Mouse (Mus musculus): ENCODE results near the gene Pum1.
A peak's percentile ranks its signal among the peaks of the same experiment; 100 is the strongest.

Gene Pum1

DNA sequence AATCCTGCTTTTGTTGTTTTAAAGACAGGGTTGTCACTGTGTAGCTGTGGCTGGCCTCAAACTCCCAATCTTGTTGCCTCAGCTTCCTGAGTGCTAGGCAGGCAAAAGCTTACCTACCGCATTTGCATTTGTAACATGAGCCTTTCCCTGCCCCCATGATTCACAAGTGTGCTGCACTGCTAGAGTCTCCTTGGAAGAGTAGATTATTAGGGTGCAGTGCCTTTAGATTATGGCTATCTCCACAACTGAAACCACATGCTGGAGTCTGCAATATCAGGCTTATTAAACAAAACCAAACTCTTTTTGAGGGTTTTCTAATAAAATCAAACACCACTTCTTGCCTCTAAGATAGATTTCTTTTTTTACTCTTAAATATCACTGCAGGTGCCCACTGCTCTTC lies 59.5 kb downstream of the Pum1 start:
- DNase-seq (ENCODE audit: low read depth, low spot score), result no peak

DNA sequence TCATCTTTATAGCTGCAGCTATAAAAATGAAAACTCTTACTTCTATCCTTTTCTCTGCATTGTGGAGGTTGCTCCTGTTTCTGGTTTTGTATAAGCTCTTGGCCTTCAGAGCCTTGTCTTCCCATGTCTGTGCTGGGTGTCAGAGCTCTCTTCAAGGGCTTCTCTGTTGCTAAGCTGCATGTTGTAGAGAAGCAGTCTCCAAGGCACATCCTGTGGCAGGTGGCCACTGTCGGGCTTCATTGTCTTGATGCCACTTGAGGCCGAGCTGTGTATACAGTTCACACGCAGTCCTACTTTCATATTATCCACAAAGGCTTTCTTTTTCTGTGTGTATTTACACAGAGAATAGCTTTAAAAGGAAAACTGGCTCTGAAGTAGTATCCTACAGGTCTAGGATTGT lies 63.0 kb downstream of the Pum1 start:
- DNase-seq (ENCODE audit: low read depth, low spot score), result no peak

DNA sequence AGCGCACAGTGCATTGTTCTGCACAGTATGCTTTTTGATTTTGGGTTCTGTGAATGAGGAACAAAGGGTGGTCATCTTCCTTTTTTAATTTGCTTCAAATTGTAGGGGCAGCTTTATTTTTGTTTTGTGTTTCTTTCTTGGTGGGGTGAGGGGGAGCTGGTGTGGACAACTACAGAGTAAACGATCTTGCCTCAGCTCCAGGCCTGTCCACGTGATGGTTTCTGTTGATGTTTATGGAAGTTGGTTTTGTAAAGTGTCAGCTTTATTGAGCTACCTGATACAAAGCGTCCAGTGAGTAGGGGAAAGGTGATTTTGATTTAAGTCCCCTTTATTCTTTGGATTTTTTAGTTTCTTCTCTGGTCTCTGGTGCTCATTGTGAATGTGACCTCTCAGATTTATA lies 72.8 kb downstream of the Pum1 start:
- no peak for DNase-seq (ENCODE audit: low read depth, low spot score)

DNA sequence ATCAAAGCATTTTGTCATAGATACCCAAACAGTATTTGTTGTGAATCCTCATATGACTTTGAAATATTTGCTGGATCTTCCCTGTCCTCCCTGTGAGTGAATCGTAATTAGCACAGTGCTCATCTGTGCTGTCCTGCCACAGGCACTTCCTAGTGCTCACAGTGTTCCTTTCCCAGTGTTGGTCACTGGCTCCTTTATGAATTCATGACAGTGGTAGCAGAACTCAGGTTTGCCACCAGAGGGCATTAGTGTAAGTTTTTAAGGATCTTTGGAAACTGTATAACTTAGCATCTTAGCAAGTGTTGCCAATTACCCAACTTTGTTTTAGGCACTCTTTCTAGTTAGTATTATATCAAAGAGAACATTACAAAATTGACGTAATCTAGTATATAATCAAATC lies 75.4 kb downstream of the Pum1 start:
- peak; percentile 55 for DNase-seq (ENCODE audit: low read depth, low spot score)

DNA sequence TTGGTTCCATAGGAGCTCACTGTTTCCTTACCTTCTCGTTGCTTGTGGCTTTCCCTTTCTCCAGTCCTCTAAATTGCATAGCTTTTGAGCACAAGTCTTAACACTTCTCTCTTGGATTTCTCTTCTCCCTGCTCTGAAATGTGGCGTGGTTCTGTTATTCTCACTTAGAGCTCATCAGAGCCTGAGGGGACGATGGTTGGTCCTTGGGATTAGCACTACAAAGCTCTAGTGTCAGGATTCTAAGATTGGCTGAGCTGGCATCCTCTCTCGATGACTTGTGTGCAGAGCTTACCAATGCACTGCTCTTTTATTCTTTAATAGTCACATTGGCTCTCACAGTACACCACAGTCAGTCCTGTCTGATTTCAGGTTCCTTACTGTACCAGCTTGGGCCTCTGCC lies 80.9 kb downstream of the Pum1 start:
- peak; percentile 18 for DNase-seq (ENCODE audit: low read depth, low spot score)

DNA sequence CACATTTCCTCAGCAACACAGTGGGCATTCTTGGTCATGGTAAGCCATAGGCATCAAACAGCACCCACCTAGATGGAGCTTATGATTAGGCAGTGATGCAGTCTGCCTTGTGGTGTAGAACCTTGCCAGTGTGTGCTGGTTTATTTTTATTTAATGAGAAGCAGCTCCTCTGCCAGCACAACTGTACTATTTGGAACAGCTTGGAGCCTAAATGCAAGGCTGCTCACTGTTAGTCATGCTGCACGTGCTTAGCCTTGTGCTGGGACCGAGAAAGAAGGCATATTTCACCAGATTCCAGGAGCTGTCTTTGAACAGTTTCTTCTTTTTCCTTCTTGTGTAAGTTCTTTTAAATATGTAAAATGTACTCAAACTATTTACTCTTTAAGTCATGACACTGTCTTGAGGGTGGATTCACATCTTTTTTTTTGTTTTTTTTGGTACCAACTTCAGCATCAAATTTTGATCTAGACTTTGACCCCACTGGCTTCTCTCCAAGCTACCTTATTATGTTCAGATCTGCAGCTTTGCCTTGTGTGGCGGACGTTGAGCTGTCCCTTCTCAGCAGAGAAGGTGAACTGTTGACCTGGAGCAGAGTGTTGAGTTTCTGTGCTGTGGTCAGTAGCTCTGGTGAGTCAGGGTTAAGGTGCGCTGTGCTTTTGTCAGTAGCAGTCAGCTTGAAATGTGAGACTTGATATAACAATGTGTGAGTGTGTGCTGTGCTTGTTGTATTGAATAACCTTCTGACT lies 82.6 kb downstream of the Pum1 start:
- peak; percentile 97 for DNase-seq (ENCODE audit: low read depth, low spot score)

DNA sequence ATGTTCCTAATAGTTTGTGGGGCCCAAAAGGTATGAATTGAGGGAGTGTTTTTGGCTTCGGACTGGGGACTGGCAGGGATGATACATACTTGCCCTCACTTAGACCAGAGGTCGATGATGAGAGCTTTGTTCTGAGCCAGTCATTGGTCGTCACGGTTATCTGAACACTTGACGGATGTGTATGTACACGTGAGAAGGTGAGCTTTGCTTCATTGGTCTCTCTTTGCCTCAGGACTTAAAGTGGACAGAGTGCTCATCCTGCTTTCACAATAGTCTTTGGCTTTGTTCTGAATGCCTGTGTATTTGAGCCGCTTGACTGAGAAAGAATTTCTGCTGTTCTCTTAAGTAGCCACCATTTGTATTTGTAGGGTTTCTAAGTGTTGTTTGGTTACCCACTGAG lies 86.4 kb downstream of the Pum1 start:
- DNase-seq (ENCODE audit: low read depth, low spot score), result no peak

DNA sequence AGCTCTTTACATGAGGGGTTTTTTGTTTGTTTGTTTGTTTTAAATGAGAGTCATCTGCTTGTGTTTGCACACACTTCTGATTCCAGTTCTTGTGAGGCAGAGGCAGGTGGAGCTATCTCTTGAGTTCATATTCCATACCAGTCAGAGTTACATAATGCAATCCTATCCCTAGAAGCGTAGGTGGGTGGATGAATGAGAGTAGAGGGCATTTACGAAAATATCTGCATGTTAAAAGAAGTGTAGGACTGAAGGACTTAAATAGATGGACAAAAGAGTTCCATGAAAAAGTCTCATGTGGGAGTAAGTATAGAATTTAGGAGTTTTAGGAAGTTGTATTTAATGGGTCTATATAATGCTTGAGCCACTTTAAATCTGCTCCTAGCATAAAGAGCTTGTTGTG lies 88.8 kb downstream of the Pum1 start:
- DNase-seq (ENCODE audit: low read depth, low spot score), result peak; percentile 69

DNA sequence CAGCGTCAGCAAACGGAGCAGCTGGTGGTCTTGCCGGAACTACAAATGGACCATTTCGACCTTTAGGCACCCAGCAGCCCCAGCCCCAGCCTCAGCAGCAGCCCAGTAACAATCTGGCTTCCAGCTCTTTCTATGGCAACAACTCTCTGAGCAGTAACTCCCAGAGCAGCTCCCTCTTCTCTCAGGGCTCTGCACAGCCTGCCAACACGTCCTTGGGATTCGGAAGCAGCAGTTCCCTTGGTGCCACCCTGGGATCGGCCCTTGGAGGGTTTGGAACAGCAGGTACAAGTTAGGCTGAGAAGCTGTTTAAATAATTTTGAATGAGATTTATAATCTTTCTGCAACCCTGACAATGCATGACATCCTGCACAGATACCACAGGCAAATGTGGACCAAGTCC lies 89.5 kb downstream of the Pum1 start:
- no peak for DNase-seq (ENCODE audit: low read depth, low spot score)

DNA sequence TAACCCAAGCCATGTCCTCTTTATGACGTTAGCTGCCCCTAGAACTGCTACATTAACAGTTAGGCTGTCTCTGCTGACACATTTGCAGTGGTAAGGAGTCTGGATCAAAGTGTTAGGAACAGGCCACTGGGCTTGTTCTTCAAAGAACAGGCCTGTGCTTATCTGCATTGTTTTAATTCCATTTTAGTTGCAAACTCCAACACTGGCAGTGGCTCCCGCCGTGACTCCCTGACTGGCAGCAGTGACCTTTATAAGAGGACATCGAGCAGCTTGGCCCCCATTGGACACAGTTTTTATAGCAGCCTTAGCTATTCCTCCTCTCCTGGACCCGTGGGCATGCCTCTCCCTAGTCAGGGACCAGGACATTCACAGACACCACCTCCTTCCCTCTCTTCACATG lies 90.6 kb downstream of the Pum1 start:
- no peak for DNase-seq (ENCODE audit: low read depth, low spot score)

DNA sequence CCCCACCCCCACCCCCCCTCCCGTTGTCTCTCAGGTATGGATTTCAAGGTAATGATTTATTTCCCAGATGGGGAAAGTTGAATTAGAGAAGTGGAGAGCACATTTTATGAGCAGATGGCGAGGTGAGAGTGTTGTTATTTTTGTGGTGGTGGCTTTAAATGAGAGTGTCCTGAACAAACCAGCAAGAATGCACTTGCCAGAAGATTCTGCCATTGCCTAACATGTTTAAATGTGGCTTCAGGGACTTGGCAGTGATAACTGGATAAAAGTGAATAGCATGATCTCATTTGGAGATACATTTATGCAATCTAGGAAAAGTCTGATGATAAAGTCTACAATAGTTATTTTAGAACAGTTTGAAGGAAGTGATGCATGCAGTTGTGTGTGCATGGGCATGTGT lies 91.7 kb downstream of the Pum1 start:
- DNase-seq (ENCODE audit: low read depth, low spot score), result peak; percentile 69

DNA sequence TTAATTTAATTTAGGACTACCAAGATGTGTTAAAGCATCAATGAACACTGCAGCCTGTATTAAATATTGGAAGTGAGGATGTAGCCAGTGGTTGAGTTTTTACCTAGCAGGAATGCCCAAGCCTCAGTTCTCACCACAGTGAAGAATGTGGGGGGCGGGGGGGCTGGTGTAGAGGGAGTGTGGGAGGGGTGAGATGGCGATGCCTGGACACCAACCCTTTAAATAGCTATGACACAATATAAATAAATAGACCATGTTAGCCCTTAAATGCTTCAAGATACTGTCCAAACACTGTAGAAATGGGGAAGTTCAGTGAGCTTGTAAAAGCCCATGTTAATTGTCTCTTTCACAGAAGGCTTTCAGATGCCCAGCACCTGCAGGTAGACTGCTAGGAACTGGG lies 96.8 kb downstream of the Pum1 start:
- DNase-seq (ENCODE audit: low read depth, low spot score), result no peak

DNA sequence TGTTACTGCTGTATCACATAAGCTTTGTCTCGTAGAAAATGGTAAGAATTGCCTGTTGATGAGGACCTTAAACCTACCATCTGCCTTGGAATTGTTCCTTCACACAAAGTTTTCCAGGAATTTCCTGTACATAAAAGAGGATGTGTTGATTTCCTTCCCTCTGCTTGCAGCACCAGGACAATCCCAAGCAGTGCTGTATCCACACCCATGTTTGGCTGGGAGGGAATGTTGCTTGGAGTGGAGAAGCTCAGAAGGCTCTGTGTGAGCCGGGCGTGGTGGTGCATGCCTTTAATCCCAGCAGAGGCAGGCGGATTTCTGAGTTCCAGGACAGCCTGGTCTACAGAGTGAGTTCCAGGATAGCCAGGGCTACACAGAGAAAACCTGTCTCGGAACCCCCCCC lies 98.7 kb downstream of the Pum1 start:
- DNase-seq (ENCODE audit: low read depth, low spot score), result no peak

DNA sequence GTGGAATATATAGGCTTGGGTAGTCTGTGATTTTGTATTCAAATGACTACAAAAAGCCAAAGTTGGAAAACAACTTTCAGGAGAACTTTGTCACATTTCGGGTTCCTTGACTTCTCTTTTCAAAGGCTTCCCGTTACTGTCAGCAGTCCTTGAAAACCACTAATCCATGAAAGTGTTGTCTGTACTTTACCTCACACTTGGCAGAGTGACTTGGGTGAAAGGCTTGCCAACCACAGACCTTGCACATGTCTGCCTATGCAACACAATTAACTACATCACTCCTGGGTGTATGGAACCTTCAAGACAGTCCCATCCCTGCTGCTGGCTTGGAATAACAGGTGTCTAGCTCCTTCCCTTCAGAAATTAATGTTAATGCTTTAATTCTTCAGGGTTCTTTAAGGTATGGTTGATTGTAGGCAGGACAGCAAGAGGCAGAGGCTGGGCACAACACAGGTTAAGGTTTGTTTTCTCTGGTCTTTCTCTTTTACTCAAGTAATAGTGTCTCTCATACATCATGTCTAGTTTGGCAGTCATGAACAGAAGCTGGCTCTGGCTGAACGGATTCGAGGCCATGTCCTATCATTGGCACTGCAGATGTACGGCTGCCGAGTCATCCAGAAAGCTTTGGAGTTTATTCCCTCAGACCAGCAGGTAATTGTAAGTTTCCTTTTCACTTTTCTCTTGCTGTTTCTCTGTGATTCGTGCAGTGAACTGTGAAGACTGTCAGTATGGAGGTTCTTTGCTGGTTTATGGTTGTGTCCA lies 102.5 kb downstream of the Pum1 start:
- no peak for DNase-seq (ENCODE audit: low read depth, low spot score)

DNA sequence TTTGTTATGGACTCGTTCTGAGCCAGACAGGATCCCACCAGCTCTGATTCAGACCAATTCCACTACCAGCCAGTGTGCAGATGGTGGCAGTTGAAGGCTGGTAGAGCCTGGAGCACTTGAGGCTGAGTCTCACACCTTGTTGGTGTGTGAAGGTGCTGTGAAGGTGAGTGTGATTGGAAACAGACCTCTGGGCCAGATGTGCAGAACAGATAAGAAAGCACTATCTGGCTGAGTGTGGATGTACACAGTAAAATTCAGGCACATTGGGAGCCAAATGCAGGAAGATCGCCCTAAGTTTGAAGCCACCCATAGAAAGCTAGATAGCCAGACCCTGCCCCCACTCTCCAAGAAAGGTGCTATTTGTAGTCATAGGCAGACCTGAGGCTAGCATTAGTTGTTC lies 103.3 kb downstream of the Pum1 start:
- no peak for DNase-seq (ENCODE audit: low read depth, low spot score)

DNA sequence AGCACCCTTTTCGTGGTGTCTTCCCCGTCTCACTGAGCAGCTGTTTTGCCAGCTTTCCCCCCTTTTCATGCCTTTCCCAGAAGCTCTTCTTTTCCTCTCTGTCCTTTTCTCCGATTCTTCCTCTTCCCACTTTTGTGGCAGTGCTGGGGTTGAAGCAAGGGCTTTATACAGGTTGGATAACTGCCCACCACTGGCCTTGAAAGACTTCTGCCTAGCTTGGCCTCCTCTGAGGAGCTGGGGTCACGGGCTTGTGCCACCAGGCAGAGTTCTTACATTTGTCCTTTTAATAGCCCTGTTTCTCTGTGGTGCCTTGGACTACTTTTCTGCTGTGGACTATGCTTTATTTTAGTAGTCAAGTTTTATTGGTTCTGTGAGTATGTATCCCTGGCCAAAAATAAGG lies 103.8 kb downstream of the Pum1 start:
- DNase-seq (ENCODE audit: low read depth, low spot score), result no peak

DNA sequence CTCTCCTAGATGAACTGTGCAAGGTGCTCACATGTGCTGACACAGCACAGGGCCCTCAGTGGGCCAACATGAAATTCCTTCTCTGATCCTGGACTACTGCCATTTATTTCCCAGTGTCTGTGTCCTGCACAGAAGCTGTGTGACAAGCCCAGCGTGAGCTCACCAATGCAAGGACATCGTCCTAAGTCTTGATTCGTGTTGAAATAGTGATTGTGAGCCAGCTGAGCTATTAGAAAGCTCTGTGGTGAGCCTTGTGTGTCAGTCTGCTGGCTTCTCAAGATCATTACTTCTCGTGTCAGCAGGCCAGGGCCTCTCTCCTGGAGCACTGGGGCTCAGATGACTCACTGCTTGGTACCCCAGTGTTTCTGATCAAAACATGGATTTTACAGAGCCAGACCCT lies 110.8 kb downstream of the Pum1 start:
- DNase-seq (ENCODE audit: low read depth, low spot score), result no peak

DNA sequence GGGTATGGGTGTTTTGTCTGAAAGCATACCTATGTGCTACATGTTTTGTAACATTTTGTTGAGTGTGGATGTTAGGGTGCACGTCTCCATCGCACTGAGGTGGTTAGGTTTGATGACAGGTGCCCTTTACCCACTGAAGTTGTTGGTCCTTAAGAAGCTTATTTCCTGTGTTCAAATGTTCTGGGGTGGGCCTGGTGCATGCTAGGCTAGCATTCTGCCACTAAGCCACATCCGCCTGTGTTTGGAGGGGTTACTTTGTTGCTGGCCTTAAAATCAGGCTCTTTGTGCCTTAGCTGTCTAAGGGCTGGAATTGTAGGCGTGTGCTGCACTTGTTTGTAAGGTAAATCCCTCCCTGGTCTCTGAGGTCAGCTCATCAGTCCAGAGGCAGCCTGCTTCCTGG lies 111.7 kb downstream of the Pum1 start:
- DNase-seq (ENCODE audit: low read depth, low spot score), result no peak

DNA sequence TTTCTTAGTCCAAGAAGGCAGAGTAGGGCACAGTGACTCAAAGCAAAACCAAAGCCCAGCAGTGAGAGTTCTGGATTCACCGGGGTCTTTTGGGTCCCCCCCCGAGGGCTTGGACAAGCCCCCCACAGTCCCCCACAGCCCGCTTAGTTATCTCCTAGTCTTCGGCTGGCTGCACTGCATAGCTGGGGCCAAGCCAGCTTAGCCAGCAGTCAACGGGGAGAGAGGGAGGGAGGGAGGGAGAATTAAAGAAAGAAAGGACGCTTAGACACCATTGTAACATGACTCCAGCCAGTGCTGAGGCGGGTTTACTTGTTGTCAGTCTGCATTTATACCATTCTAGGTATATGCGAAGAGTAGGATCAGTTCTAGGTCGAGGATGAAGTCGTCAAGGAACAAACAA lies 114.5 kb downstream of the Pum1 start:
- DNase-seq (ENCODE audit: low read depth, low spot score), result no peak

DNA sequence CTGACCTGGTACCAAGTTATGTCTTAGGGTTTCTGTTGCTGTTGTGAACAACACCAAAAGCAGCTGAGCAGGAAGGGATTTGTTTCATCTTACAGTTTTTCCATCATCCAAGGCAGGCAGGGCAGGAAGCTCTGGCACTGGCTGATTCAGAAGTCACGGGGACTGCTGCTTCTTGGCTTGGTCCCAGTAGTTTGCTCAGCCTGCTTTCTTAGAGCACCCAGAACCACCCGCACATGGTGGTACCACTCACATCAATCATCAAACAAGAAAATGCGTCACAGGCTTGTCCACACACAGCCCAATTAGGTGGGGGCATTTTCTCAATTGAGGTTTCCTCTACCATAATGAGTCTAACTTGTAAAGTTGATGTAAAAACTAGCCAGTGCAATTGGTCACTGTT lies 115.9 kb downstream of the Pum1 start:
- DNase-seq (ENCODE audit: low read depth, low spot score), result peak; percentile 71

DNA sequence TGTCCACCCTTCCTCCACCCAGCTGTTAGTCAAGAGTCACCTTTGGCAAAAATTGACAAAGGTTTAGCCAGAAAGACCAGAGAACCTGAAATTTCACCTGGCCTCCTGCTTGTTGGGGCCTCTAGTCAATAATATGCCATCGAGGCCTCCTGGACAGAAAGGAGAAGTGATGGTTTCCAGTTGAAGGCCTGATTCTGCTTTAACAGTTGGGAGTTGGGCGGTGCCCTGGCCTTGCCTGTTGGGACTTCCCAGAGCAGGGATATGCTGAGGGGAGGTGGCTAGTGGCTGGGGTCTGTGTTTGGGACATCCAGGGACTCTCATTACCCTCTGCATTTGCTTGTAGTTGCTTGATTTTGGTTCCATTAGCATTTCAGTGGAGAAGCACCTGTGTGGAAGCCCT lies 119.4 kb downstream of the Pum1 start:
- DNase-seq (ENCODE audit: low read depth, low spot score), result no peak

DNA sequence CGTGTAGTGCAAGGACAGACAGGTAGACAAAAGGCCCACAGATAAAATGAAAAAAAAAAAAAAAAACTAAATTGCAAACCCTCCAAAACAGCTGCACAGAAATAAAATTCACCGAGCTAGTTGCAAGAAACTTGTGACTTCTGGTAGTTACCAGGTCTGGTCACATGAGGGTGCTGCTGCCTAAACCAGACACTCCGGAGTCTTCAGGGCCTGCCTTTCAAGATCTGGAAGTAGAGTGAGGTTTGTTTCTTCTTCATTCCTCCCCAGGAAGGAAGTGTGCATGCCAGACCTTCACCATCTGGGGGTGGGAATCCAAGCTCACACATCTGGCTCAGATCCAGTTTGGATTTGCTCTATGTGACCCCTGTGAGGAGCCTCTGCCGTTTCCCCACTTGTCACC lies 121.6 kb downstream of the Pum1 start:
- DNase-seq (ENCODE audit: low read depth, low spot score), result no peak

DNA sequence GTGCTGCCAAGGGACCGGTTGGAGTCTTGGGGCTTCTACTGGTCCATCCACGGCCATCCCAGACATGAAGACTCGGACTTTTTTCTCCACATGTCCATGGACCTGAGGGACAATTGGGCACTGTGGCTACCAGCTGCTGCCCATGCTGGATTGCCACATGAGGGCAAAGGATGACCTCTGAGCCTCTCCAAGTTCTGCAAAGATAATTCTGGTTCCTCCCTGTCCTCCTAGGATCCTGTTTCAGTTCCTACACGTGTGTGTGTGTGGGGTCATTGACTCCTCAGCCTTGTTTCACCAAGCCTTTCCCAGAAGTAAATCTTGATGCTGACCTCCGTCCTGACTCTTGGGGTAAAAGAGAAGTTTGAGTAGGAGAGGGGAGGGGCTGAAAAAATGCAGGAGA lies 124.4 kb downstream of the Pum1 start:
- no peak for DNase-seq (ENCODE audit: low read depth, low spot score)

DNA sequence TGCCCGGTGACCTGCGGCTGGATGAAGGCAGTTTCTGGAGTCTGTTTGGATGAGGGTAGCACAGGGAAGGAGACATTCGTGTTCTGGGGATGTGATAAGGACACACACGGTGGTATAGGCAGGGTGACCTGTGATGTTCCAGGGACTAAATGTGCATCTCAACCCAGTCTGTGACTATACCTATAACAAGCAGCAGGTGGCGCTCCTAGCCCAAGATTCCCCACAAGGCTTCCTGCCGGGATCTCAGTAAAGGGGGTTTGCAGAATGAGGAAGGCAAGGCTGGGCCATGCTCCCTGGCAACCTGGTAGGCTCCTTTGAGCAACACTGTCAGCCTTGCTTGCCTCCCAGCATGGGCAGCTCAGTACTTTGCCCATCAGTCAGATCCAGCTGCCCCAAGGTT lies 127.1 kb downstream of the Pum1 start:
- DNase-seq (ENCODE audit: low read depth, low spot score), result no peak

All from telencephalon, adult 2 months (tissue).